Mouse (Mus musculus) frontal cortex, postnatal 10 days (tissue): ENCODE measurements around the gene Btbd18.

Experiments used
- DNase-seq, 2 experiments: peaks; one replicate each; pipeline ENCODE4 v3.0.0; 2022; ENCODE audit warnings: low spot score in 2 of 2, mixed read lengths in 1 of 2

The Btbd18 gene

GRCm38 (mm10) chr2:84703497-84703896 is 44.6 kb downstream of the Btbd18 start:
- DNase-seq, result no peak

- DNase-seq, result no peak
Measured at GRCm38 (mm10) chr2:84704329-84704728, 45.5 kb downstream of the Btbd18 start.

- DNase-seq, result no peak
Measured at GRCm38 (mm10) chr2:84705295-84705694, 46.4 kb downstream of the Btbd18 start.

- no peak for DNase-seq
Measured at GRCm38 (mm10) chr2:84707523-84707922, 48.6 kb downstream of the Btbd18 start.

- no peak for DNase-seq
Measured at GRCm38 (mm10) chr2:84711898-84712297, 53.0 kb downstream of the Btbd18 start.

- no peak for DNase-seq
Measured at GRCm38 (mm10) chr2:84714422-84714810, 55.5 kb downstream of the Btbd18 start.

GRCm38 (mm10) chr2:84714811-84715561 is 56.1 kb downstream of the Btbd18 start, which contains the start of gene Zdhhc5:
TSS of gene Zdhhc5 (minus strand) at chr2:84715180.
- DNase-seq, result peak; percentile 98 to 99

- peak in 1 of 2 experiments; percentile 91 for DNase-seq
Measured at GRCm38 (mm10) chr2:84715562-84716361, 56.9 kb downstream of the Btbd18 start.

- DNase-seq, result no peak
Measured at GRCm38 (mm10) chr2:84716423-84717355, 57.8 kb downstream of the Btbd18 start.

GRCm38 (mm10) chr2:84717357-84717756 is 58.5 kb downstream of the Btbd18 start:
- DNase-seq, result no peak
